Mouse (Mus musculus) ES-E14 (cell line): ENCODE results near the gene Ablim1. TPM values are rescaled to one million over a fixed set of nuclear protein-coding genes. Genes with fewer than 3 reads are reported as not detected.

Experiments used
- DNase-seq: peaks from one replicate; pipeline ENCODE4 v3.0.0-alpha.2; 2013; ENCODE audit warnings: low read depth, low spot score
- H3K27ac ChIP-seq: 2 replicates; pipeline ENCODE4 v1.5.1; 2012; ENCODE audit warnings: low read depth, mild to moderate bottlenecking, low read length, moderate library complexity, mixed read lengths; ENCODE audit not compliant: poor library complexity, insufficient read depth, severe bottlenecking
- H3K36me3 ChIP-seq: 2 replicates; pipeline ENCODE4 v1.6.1; 2012; ENCODE audit warnings: mild to moderate bottlenecking, low read length, moderate library complexity, mixed read lengths; ENCODE audit not compliant: control insufficient read depth, poor library complexity, insufficient read depth, severe bottlenecking
- H3K4me1 ChIP-seq, 2 experiments: fragments of 150-350 bp in 1 of 2; sonication (generic) in 1 of 2; 2 replicates each; pipeline ENCODE4 v1.6.1; 2012; ENCODE audit warnings: low read length in 2 of 2, mild to moderate bottlenecking in 1 of 2, mixed read lengths in 1 of 2; ENCODE audit not compliant: control insufficient read depth in 2 of 2, insufficient read depth in 2 of 2, poor library complexity in 1 of 2
- H3K4me3 ChIP-seq, 2 experiments: fragments of 150-350 bp in 1 of 2; sonication (generic) in 1 of 2; 2 replicates each; pipeline ENCODE4 v1.5.1; 2012; ENCODE audit warnings: low read length in 2 of 2, low read depth in 1 of 2, mild to moderate bottlenecking in 1 of 2, mixed read lengths in 1 of 2; ENCODE audit not compliant: insufficient read depth in 1 of 2, poor library complexity in 1 of 2, severe bottlenecking in 1 of 2
- H3K9ac ChIP-seq: 2 replicates; pipeline ENCODE4 v1.6.1; 2012; ENCODE audit warnings: low read depth, mild to moderate bottlenecking, low read length, mixed read lengths; ENCODE audit not compliant: poor library complexity, insufficient read depth, severe bottlenecking
- H3K9me3 ChIP-seq: fragments of 150-350 bp; sonication (generic); 2 replicates; pipeline ENCODE4 v1.6.1; 2012; ENCODE audit warnings: low read depth, mild to moderate bottlenecking, low read length; ENCODE audit not compliant: control insufficient read depth, insufficient read depth
- CHD2 ChIP-seq: IDR thresholded peaks from 2 replicates; pipeline ENCODE4 v1.6.1; 2014; ENCODE audit warnings: mild to moderate bottlenecking, low read depth, low read length, inconsistent platforms
- HCFC1 ChIP-seq: IDR thresholded peaks from 2 replicates; pipeline ENCODE4 v1.6.1; 2012; ENCODE audit warnings: low read length, inconsistent platforms, borderline replicate concordance; ENCODE audit not compliant: insufficient read depth
- MAFK ChIP-seq: IDR thresholded peaks from 2 replicates; pipeline ENCODE4 v1.6.1; 2014; ENCODE audit warnings: mild to moderate bottlenecking, low read depth, low read length, inconsistent platforms; ENCODE audit not compliant: insufficient read depth
- ZC3H11A ChIP-seq: IDR thresholded peaks from 2 replicates; pipeline ENCODE4 v1.6.1; 2012; ENCODE audit warnings: low read depth, mild to moderate bottlenecking, inconsistent platforms, low read length, borderline replicate concordance
- ZNF384 ChIP-seq: IDR thresholded peaks from 2 replicates; pipeline ENCODE4 v1.6.1; 2012; ENCODE audit warnings: low read depth, low read length, inconsistent platforms
- in situ Hi-C, 2 experiments: fragments of 600-800 bp; cut with MboI; formaldehyde crosslinking; loops; one replicate each; pipeline ENCODE4 v1.15.1; 2025; ENCODE audit warnings: low sequenced_read_pairs in 2 of 2, inconsistent platforms in 1 of 2; ENCODE audit not compliant: unreplicated experiment in 2 of 2
- total RNA-seq: library from RNA; depleted of rRNA; stranded (reverse); fragments of 300-350 nt; gene quantifications from 2 replicates; pipeline ENCODE4 v1.2.3, GENCODE M21; 2012

Gene Ablim1
- total RNA-seq, 1 experiment: 5.4 TPM

GRCm38 (mm10) chr19:57116871-57117501 is 197.7 kb downstream of the Ablim1 start:
- H3K4me3 ChIP-seq: no peak overlapping the region
- H3K9ac ChIP-seq: no peak overlapping the region; the same call in 1 of the 2 replicates
- no peak overlapping the region; the same call in 1 of the 2 replicates for H3K27ac ChIP-seq
- H3K4me1 ChIP-seq: peaks cover 4 to 6% of the 10 kb centered on the region in 2 experiments; a peak in 2 of 4 replicates
- no peaks in the 10 kb centered on the region for H3K36me3 ChIP-seq
- no peak for TF ChIP-seq MAFK
- no peak for TF ChIP-seq ZNF384
- no peak for TF ChIP-seq CHD2
- TF ChIP-seq HCFC1: no peak
- TF ChIP-seq ZC3H11A: no peak
- no peaks in the 10 kb centered on the region for H3K9me3 ChIP-seq
- DNase-seq: no peak
- in situ Hi-C loops: no loop called here

- DNase-seq: no peak
- no peak for TF ChIP-seq CHD2
- TF ChIP-seq ZC3H11A: no peak
- TF ChIP-seq ZNF384: no peak
- no peak for TF ChIP-seq MAFK
- no peak for TF ChIP-seq HCFC1
- H3K27ac ChIP-seq: no peak overlapping the region
- H3K4me3 ChIP-seq: no peak overlapping the region
- in situ Hi-C loops: no loop called here
- H3K36me3 ChIP-seq: no peaks in the 10 kb centered on the region
- no peak overlapping the region for H3K9ac ChIP-seq
- no peaks in the 10 kb centered on the region for H3K9me3 ChIP-seq
- peaks cover 4 to 6% of the 10 kb centered on the region in 2 experiments; a peak in 2 of 4 replicates for H3K4me1 ChIP-seq
Measured at GRCm38 (mm10) chr19:57115670-57116069, 199.0 kb downstream of the Ablim1 start.

- no peak for DNase-seq
- H3K27ac ChIP-seq: no peak overlapping the region
- in situ Hi-C loops: no loop called here
- no peaks in the 10 kb centered on the region for H3K36me3 ChIP-seq
- H3K4me1 ChIP-seq: peaks cover 4 to 6% of the 10 kb centered on the region in 2 experiments; a peak in 2 of 4 replicates
- H3K4me3 ChIP-seq: no peak overlapping the region
- TF ChIP-seq ZC3H11A (no peak), CHD2 (no peak), ZNF384 (no peak), MAFK (no peak), HCFC1 (no peak)
- no peaks in the 10 kb centered on the region for H3K9me3 ChIP-seq
- H3K9ac ChIP-seq: no peak overlapping the region
Measured at GRCm38 (mm10) chr19:57114951-57115350, 199.8 kb downstream of the Ablim1 start.

DNA sequence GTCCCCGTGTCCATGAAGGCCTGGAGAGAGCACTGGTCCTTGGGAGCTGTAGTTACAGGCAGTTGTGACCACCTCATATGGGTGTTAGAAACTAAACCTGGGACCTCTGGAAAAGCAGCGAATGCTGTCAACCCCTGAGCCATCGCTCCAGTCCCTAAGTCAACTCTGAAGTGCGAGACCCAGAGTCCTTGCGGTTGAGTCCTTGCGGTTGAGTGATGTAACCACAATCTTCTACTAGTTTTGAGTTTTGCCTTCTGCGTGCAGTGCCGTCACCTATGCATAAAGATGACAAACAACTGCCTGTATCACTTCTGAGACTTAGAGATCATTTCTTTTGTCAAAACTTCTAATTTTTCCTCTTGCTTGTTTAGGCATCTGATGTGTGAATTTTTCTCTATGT is 200.7 kb downstream of the Ablim1 start:
- Histone ChIP-seq H3K9me3 (no peaks in the 10 kb centered on the region), H3K9ac (no peak overlapping the region), H3K27ac (no peak overlapping the region), H3K4me1 (peaks cover 4 to 6% of the 10 kb centered on the region in 2 experiments; a peak in 2 of 4 replicates), H3K4me3 (no peak overlapping the region), H3K36me3 (no peaks in the 10 kb centered on the region)
- in situ Hi-C loops: no loop called here
- DNase-seq: no peak
- TF ChIP-seq CHD2 (no peak), ZNF384 (no peak), HCFC1 (no peak), ZC3H11A (no peak), MAFK (no peak)

GRCm38 (mm10) chr19:57112816-57113406 is 201.8 kb downstream of the Ablim1 start:
- H3K4me1 ChIP-seq: peaks cover 0 to 2% of the 10 kb centered on the region in 2 experiments; a peak in 1 of 4 replicates
- TF ChIP-seq HCFC1 (no peak), ZC3H11A (no peak)

More at GRCm38 (mm10) chr19:57112816-57113406, 201.8 kb downstream of the Ablim1 start:
- H3K4me3 ChIP-seq: no peak overlapping the region
- H3K9ac ChIP-seq: no peak overlapping the region
- H3K36me3 ChIP-seq: no peaks in the 10 kb centered on the region
- no peak overlapping the region for H3K27ac ChIP-seq
- no peak for DNase-seq
- H3K9me3 ChIP-seq: no peaks in the 10 kb centered on the region
- in situ Hi-C loops: no loop called here
